Mouse (Mus musculus) heart, adult 11 months (tissue): ENCODE measurements around the gene Bcl9.

Experiments
- DNase-seq: peaks from one replicate; pipeline ENCODE4 v3.0.0; 2022

Gene Bcl9

GRCm38 (mm10) chr3:97297553-97298432 is at the start of gene Bcl9:
TSS of gene Bcl9 (minus strand) at chr3:97297917.
- DNase-seq = peak; percentile 97

- peak; percentile 63 for DNase-seq
Measured at GRCm38 (mm10) chr3:97339193-97339576, 41.5 kb upstream of the Bcl9 start.

- DNase-seq = peak; percentile 96
Measured at GRCm38 (mm10) chr3:97338522-97339192, 40.9 kb upstream of the Bcl9 start.

- peak; percentile 91 for DNase-seq
Measured at GRCm38 (mm10) chr3:97337306-97337705, 39.6 kb upstream of the Bcl9 start.

- DNase-seq = no peak
Measured at GRCm38 (mm10) chr3:97336331-97336730, 38.6 kb upstream of the Bcl9 start.

DNA sequence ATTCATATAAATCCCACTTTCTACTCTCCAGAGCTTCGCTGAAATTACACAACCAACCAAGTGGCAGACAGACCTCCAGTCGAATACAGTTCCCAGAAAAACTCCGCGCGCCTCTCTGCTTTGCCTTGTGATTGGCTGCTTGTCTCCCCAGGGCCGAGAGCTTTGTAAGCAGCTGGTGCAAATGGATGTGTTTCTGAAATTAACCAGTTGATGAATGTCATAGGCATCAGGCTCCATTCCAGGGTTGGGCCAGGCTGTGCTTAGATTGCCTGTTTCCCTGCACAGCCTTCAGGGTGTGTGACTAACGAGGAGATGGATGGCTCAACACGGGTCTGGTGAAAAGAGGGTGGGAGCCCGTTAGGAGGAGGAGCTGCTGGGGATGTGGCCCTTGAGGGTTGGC is 36.9 kb upstream of the Bcl9 start:
- no peak for DNase-seq

- DNase-seq = no peak
Measured at GRCm38 (mm10) chr3:97332172-97332571, 34.5 kb upstream of the Bcl9 start.

GRCm38 (mm10) chr3:97327809-97328208 is 30.1 kb upstream of the Bcl9 start:
- no peak for DNase-seq

DNA sequence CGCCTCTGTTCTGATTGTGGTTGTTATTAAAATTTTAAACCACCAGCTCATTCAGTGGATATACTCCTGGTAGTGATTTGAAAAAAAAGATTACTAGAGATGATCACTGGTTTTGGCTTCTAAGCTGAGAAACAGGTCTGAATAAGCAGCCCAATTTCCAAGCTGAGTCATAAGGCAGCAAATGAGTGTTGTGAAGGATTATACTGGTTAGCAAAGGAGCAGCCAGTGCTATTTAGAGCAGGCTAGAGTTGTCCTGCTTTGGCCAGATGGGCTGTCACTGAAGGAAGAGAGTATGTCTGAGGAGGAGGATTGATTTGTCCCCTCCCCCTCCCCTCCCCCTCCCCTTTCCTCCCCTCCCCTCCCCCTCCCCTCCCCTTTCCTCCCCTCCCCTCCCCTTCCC is 29.6 kb upstream of the Bcl9 start:
- no peak for DNase-seq

DNA sequence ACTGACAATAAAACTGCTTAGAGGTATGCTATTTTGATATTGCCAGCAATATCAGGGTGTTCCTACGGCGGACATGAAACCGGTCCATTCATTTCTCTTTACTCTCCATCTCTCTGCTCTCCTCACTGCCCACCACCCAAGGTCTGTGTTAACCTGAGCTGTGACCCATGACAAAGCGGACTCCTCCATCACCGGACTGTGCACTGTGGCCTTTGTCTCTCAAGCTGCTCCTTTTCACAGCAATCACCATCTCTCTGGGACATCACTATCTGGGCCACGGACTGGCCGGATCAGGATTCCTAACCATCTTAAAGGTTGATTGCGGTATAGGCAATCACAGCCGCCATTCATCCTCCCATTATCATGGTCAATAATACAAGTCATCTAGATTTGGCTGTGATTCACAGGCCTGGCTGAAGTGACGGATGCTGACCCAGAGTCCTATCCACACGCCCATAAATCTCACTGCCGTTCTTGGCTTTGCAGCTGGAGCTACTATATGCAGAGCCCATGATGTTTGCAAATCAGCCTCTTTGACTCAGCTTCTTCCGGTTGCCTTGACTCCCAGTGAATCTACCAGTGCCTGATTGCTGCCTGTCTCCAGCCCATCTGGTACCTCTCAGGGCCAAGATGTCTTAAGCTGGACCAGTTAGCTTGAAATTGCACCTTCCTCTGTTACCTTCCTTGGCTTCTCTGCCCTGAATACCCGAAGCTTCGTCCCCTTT is 28.1 kb upstream of the Bcl9 start:
- DNase-seq = no peak

- DNase-seq = no peak
Measured at GRCm38 (mm10) chr3:97324046-97324445, 26.3 kb upstream of the Bcl9 start.

DNA sequence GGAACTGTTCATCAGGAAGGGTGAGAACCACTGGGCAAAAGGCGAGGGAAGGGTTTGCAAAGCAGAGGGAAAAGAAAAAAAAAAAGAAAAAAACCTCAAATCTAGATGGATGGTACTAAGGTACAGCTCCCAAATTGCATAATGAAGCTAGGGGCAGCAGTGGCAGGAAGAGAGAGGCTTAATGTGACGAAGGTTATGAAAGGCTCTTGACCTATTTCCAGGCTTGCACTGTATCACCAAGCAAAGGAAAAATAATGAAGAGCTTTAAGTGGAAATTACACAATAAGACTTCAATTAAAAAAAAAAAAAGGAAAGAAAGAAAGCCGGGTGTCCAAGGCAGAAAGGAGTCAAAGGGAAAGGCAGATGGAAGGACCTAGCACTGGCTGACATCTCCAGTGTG is 19.6 kb upstream of the Bcl9 start:
- no peak for DNase-seq

- no peak for DNase-seq
Measured at GRCm38 (mm10) chr3:97313431-97313830, 15.7 kb upstream of the Bcl9 start.

GRCm38 (mm10) chr3:97311998-97312397 is 14.3 kb upstream of the Bcl9 start:
- DNase-seq = peak; percentile 90

GRCm38 (mm10) chr3:97309748-97310536 is 12.2 kb upstream of the Bcl9 start:
- DNase-seq = no peak

DNA sequence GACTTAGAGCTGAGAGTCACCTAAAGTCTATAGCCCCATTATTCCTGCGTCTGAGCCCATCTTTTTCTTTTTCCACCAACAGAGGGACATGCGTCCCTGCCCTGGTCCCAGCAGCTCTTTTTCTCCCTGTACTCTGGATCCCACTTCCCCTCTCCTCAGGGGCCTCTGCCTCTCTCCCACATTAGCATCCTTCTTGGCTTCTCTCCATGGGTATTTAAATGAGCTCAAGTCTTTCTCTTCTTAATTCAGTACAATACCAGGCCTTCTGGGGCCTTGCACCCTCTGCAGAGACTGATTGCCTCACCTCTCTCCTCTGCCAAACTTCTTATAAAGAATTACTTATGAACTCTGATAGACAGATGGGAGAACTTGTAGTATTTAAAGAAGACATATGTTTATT is 10.7 kb upstream of the Bcl9 start:
- no peak for DNase-seq

DNA sequence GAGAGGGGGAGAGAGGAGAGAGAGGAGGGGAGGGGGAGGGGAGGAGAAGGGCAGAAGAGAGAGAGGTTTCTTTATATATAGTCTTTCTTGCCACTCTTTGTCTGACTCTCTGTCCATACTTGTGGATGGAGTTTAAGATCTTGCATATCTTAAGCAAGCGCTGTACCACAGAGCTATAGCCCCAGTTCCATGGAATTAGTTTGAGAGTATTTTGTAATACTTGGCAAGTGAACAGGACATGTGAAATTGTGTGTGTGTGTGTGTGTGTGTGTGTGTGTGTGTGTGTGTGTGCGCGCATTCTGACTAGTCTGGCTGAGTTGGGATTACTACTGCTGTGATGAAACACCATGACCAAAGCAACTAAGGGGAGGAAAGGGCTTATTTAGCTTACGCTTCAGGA is 8.2 kb upstream of the Bcl9 start:
- no peak for DNase-seq

- peak; percentile 79 for DNase-seq
Measured at GRCm38 (mm10) chr3:97301586-97301985, 3.9 kb upstream of the Bcl9 start.

DNA sequence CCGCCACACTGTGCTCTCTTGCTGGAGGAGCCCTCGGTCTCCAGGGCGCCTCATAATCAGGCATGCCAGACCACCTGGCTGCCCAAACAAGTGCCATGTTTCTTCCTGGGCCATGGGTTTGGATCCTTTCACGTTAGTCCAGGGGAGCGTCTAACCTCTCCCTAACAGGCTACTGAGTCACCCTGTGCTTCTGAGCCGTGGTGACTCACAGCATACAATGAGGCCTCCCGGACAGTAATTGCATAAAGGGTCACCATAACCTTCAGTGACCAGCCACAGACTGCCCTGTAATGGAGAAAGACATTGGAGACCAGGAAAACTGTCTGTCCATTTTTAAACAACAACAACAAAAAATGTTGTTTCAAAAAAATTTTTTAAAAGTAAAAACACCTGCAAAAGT is 2.7 kb upstream of the Bcl9 start:
- peak; percentile 67 for DNase-seq

DNA sequence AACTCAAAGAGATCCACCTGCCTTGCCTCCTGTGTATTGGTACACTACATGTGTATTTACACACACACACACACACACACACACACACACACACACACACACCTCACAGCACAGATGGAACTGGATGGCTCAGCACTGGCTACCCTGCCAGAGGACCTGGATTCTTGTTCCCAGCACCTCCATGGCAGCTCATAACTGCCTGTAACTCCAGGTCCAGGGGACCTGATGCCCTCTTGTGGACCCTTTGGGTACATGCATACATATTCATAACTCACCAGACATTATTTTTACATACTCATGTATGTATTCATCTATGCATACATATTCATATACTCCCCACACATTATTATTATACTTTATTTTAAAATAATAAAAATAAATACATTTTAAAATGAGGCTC is 2.2 kb upstream of the Bcl9 start:
- peak; percentile 64 for DNase-seq

- no peak for DNase-seq
Measured at GRCm38 (mm10) chr3:97298856-97299465, 1.2 kb upstream of the Bcl9 start.

DNA sequence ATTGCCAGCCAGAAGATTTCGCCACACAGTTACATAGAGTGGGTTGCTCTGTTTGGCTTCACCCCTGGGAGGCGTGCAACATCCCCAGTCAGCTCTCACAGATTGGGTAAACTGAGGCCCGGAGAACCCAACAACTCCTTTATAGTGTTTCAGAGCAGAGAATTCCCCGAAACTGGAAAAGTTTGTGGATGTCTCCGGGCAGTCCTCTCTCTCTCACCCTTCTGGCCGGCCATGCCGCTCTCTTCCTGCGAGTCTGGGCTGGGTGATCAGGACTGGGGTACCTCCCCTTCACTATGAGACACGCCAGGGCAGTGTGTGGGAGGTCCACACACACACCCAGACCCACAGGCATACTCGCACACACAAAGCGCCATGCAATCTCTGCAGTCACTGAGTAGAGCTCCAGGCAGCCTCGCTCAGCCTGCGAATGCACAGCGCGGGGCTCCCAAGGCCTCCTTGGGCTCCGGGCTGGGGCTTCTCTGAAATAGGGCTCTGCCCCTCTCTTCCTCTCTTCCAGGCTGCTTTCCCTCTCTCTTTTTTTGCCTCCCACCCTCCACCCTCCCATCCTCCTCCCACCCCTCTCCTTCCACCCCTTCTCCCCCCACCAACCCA is 670 bp downstream of the Bcl9 start:
- peak; percentile 95 for DNase-seq
